Mouse (Mus musculus): ENCODE measurements around the gene Ugt1a10.

- no peak for TF ChIP-seq CTCF (conservative IDR thresholded peaks at IDR 0.05; ENCODE audit: insufficient read depth, insufficient read length, low read depth, low read length)
- no peak for TF ChIP-seq POLR2A (IDR thresholded peaks at IDR 0.05; ENCODE audit: low read depth, low read length)
These were observed 188.7 kb downstream of the Ugt1a10 start for GRCm38 (mm10) chr1:88243861-88244260.

All from kidney, adult 2 months (tissue).